Mouse (Mus musculus) c-Kit-positive CD71-negative TER-119-negative erythroid progenitor cells, embryonic 14.5 days (primary cell): ENCODE measurements around the gene Rpl19.

Experiments used
- DNase-seq: peaks from one replicate; pipeline ENCODE4 v3.0.0-alpha.2; 2013; ENCODE audit warnings: low read depth

Gene Rpl19

GRCm38 (mm10) chr11:98052989-98053834 lies 26.7 kb downstream of the Rpl19 start, which contains the start of gene Stac2:
TSS of gene Stac2 (minus strand) at chr11:98053462.
- DNase-seq = no peak

GRCm38 (mm10) chr11:98057466-98057865 lies 31.0 kb downstream of the Rpl19 start:
- no peak for DNase-seq

GRCm38 (mm10) chr11:98057998-98058397 lies 31.5 kb downstream of the Rpl19 start:
- no peak for DNase-seq

- DNase-seq = no peak
Observed at GRCm38 (mm10) chr11:98059662-98060061, 33.2 kb downstream of the Rpl19 start.

- no peak for DNase-seq
Observed at GRCm38 (mm10) chr11:98060104-98060692, 33.7 kb downstream of the Rpl19 start.

- DNase-seq = no peak
Observed at GRCm38 (mm10) chr11:98061441-98061840, 34.9 kb downstream of the Rpl19 start.

GRCm38 (mm10) chr11:98061904-98062562 lies 35.5 kb downstream of the Rpl19 start:
- no peak for DNase-seq

- no peak for DNase-seq
Observed at GRCm38 (mm10) chr11:98066201-98066600, 39.7 kb downstream of the Rpl19 start.

GRCm38 (mm10) chr11:98067255-98067654 lies 40.7 kb downstream of the Rpl19 start:
- no peak for DNase-seq

GRCm38 (mm10) chr11:98073442-98073841 lies 46.9 kb downstream of the Rpl19 start:
- DNase-seq = no peak

GRCm38 (mm10) chr11:98075195-98075808 lies 48.8 kb downstream of the Rpl19 start:
- DNase-seq = peak; percentile 87

GRCm38 (mm10) chr11:98077086-98077485 lies 50.6 kb downstream of the Rpl19 start:
- DNase-seq = no peak
